Mouse (Mus musculus): Measurements from ENCODE around the gene Gal3st4.

DNA sequence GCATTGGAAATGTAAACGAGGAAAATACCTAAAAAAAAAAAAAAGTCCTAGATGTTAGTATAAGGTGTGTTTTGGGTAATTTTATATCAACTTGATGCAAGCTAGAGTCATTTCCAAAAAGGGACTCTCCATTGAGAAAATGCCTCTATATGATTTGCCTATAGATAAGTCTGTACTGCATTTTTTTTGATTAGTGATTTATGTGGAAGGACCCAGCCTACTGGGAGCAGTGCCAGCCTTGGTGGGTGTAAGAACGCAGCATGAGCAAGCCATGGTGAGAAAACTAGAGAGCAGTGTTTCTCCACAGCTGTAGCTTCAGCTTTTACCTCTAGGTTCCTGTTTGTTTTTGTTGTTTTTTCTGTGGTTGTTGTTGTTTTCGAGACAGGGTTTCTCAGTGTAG, 49.4 kb downstream of the Gal3st4 start:
- TF ChIP-seq CTCF (IDR thresholded peaks at IDR 0.05; ENCODE audit: control insufficient read depth, insufficient read depth, insufficient replicate concordance, low read depth, low read length) (no peak), POLR2A (IDR thresholded peaks at IDR 0.05; ENCODE audit: control insufficient read depth, low read depth, low read length) (no peak)

Measured in testis, adult 2 months (tissue).